Mouse (Mus musculus) heart, postnatal 25 days (tissue): ENCODE measurements around the gene Galnt14. TPM values are rescaled to one million over a fixed set of nuclear protein-coding genes. Genes with fewer than 3 reads are reported as not detected.

Source experiments
- total RNA-seq, 2 experiments: library from RNA; stranded (reverse); gene quantifications; 2 replicates each; pipeline ENCODE4 v1.2.3; 2021

Gene Galnt14
- total RNA-seq, 2 experiments from 2014 or later = not detected

Other genes starting within 250 kb of the Galnt14 start
- 1 to 10 TPM; 2.6 to 3.3 TPM for gene Ehd3, start 93.7 kb upstream of the Galnt14 start, total RNA-seq
- 100 to 1,000 TPM in 1 of 2 experiments, 10 to 100 TPM in 1; 88.2 to 109 TPM for gene Xdh, start 239.7 kb upstream of the Galnt14 start, total RNA-seq